Mouse (Mus musculus) erythroblast, embryonic 14.5 days (primary cell): ENCODE results near the gene Serpina10. TPM values are rescaled to one million over a fixed set of nuclear protein-coding genes. Genes with fewer than 3 reads are reported as not detected.
"Not testable (repeated sequence)": the region's sequence is repeated elsewhere in the genome, so short reads cannot be mapped to it uniquely, and the experiment has no call there.

Experiments used
- H3K27me3 ChIP-seq: 2 replicates; pipeline ENCODE4 v1.6.1; 2012; ENCODE audit warnings: inconsistent platforms; ENCODE audit not compliant: control insufficient read depth
- H3K36me3 ChIP-seq: 2 replicates; pipeline ENCODE4 v1.6.1; 2012; ENCODE audit warnings: mild to moderate bottlenecking, inconsistent platforms; ENCODE audit not compliant: control insufficient read depth
- H3K4me1 ChIP-seq: 2 replicates; pipeline ENCODE4 v1.6.1; 2012; ENCODE audit warnings: inconsistent platforms; ENCODE audit not compliant: control insufficient read depth
- H3K4me3 ChIP-seq: replicated peaks from 2 replicates; pipeline ENCODE3; 2012; ENCODE audit warnings: moderate library complexity, mild to moderate bottlenecking, inconsistent platforms
- H3K9me3 ChIP-seq: 2 replicates; pipeline ENCODE4 v1.6.1; 2012; ENCODE audit warnings: low read length, inconsistent platforms, mixed read lengths; ENCODE audit not compliant: control insufficient read depth
- GATA1 ChIP-seq: IDR thresholded peaks from 2 replicates; pipeline ENCODE4 v1.6.1; 2012; ENCODE audit warnings: low read length, inconsistent platforms, mixed read lengths
- TAL1 ChIP-seq: IDR thresholded peaks from 3 replicates; pipeline ENCODE4 v1.6.1; 2012; ENCODE audit warnings: low read length, inconsistent platforms, mixed read lengths
- polyA plus RNA-seq: library from polyadenylated mRNA; stranded (reverse); fragments of >175 nt; gene quantifications from 2 replicates; pipeline ENCODE4 v1.2.3, GENCODE M21; 2012

The Serpina10 gene
- polyA plus RNA-seq, 1 experiment, result not detected

DNA sequence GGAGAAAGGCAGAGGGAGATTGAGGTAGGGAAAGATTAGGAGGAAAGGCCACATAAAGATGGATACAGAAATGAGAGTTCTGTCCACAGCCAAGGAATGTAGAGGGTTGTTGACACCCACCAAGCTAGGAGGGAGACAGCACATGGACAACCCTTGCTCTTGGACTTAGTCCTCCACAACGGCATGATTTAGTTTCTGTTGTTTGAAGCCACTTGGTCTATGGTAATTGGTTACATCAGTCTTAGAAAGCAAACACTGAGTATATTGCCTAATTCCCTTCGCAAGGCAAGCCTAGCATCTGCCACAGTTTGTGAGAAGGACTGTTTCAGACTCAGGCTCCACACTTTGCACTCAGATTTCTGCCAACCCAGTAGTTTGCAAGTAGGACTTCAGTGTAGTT, 4.6 kb upstream of the Serpina10 start:
- no peaks in the 10 kb centered on the region for H3K36me3 ChIP-seq
- TF ChIP-seq TAL1 (no peak), GATA1 (no peak)
- H3K4me1 ChIP-seq, result no peaks in the 10 kb centered on the region
- peaks cover 4% of the 10 kb centered on the region for H3K9me3 ChIP-seq
- H3K27me3 ChIP-seq, result no peaks in the 10 kb centered on the region
- no peak overlapping the region for H3K4me3 ChIP-seq

- Histone ChIP-seq H3K9me3 (peaks cover 11% of the 10 kb centered on the region), H3K27me3 (no peaks in the 10 kb centered on the region), H3K4me3 (no peak overlapping the region), H3K36me3 (no peaks in the 10 kb centered on the region), H3K4me1 (no peaks in the 10 kb centered on the region)
- no peak for TF ChIP-seq TAL1
- no peak for TF ChIP-seq GATA1
Observed at GRCm38 (mm10) chr12:103634430-103634829, 3.2 kb upstream of the Serpina10 start.

DNA sequence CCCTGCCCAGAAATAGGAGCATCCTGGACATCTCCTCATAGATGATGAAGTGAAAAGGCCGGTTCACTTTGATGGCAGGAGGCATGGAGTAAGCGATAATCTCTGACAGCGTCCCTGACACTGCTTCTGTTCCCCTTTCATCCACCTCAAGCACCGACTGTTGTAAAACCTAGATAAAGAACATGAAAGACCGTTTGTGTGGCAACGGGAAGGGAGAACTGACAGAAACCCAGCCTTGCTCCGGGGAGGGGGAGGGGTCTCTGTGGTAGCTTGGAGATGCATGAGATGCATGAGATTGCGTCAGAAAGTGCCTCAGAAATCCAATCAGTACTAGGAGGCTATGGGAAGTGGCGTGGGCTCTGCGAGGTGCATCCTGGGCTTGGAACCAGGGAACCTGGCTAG, 14.4 kb downstream of the Serpina10 start:
- Histone ChIP-seq H3K9me3 (peaks cover 8% of the 10 kb centered on the region), H3K4me1 (no peaks in the 10 kb centered on the region), H3K36me3 (no peaks in the 10 kb centered on the region; the same call in 1 of the 2 replicates), H3K27me3 (no peaks in the 10 kb centered on the region), H3K4me3 (no peak overlapping the region)
- no peak for TF ChIP-seq GATA1

- H3K9me3 ChIP-seq, result peaks cover 8% of the 10 kb centered on the region
- no peak overlapping the region for H3K4me3 ChIP-seq
- no peak for TF ChIP-seq GATA1
- no peak for TF ChIP-seq TAL1
- H3K36me3 ChIP-seq, result no peaks in the 10 kb centered on the region; the same call in 1 of the 2 replicates
- H3K27me3 ChIP-seq, result no peaks in the 10 kb centered on the region
- no peaks in the 10 kb centered on the region for H3K4me1 ChIP-seq
Observed at GRCm38 (mm10) chr12:103615734-103616133, 15.5 kb downstream of the Serpina10 start.

- Histone ChIP-seq H3K36me3 (peaks cover 3% of the 10 kb centered on the region; the same call in 1 of the 2 replicates), H3K9me3 (peaks cover 8% of the 10 kb centered on the region), H3K4me1 (no peaks in the 10 kb centered on the region), H3K4me3 (no peak overlapping the region), H3K27me3 (no peaks in the 10 kb centered on the region)
- TF ChIP-seq TAL1 (no peak), GATA1 (no peak)
Observed at GRCm38 (mm10) chr12:103615141-103615540, 16.1 kb downstream of the Serpina10 start.

- H3K36me3 ChIP-seq, result no peaks in the 10 kb centered on the region
- no peaks in the 10 kb centered on the region for H3K9me3 ChIP-seq
- TF ChIP-seq GATA1, result no peak
- no peak for TF ChIP-seq TAL1
- H3K4me3 ChIP-seq, result no peak overlapping the region
- H3K4me1 ChIP-seq, result no peaks in the 10 kb centered on the region
- H3K27me3 ChIP-seq, result no peaks in the 10 kb centered on the region
Observed at GRCm38 (mm10) chr12:103601839-103602238, 29.4 kb downstream of the Serpina10 start.

GRCm38 (mm10) chr12:103600364-103600763, 30.9 kb downstream of the Serpina10 start:
- TF ChIP-seq GATA1 (no peak), TAL1 (no peak)
- no peaks in the 10 kb centered on the region for H3K27me3 ChIP-seq
- H3K36me3 ChIP-seq, result no peaks in the 10 kb centered on the region
- no peaks in the 10 kb centered on the region for H3K4me1 ChIP-seq
- no peaks in the 10 kb centered on the region for H3K9me3 ChIP-seq
- H3K4me3 ChIP-seq, result no peak overlapping the region

GRCm38 (mm10) chr12:103598411-103598810, 32.8 kb downstream of the Serpina10 start:
- Histone ChIP-seq H3K9me3 (no peaks in the 10 kb centered on the region), H3K4me1 (no peaks in the 10 kb centered on the region), H3K36me3 (no peaks in the 10 kb centered on the region), H3K27me3 (no peaks in the 10 kb centered on the region), H3K4me3 (no peak overlapping the region)
- TF ChIP-seq GATA1, result no peak
- no peak for TF ChIP-seq TAL1

GRCm38 (mm10) chr12:103583771-103584170, 47.5 kb downstream of the Serpina10 start:
- Histone ChIP-seq H3K4me1 (no peaks in the 10 kb centered on the region), H3K9me3 (peaks cover 6% of the 10 kb centered on the region)
- TF ChIP-seq TAL1, result no peak
- no peak for TF ChIP-seq GATA1

GRCm38 (mm10) chr12:103578148-103578547, 53.1 kb downstream of the Serpina10 start:
- not testable (repeated sequence) for H3K4me3 ChIP-seq, H3K36me3 ChIP-seq, H3K27me3 ChIP-seq, H3K4me1 ChIP-seq, H3K9me3 ChIP-seq

More at GRCm38 (mm10) chr12:103583771-103584170, 47.5 kb downstream of the Serpina10 start:
- H3K4me3 ChIP-seq, result no peak overlapping the region
- no peaks in the 10 kb centered on the region for H3K27me3 ChIP-seq
- no peaks in the 10 kb centered on the region; the same call in 1 of the 2 replicates for H3K36me3 ChIP-seq

DNA sequence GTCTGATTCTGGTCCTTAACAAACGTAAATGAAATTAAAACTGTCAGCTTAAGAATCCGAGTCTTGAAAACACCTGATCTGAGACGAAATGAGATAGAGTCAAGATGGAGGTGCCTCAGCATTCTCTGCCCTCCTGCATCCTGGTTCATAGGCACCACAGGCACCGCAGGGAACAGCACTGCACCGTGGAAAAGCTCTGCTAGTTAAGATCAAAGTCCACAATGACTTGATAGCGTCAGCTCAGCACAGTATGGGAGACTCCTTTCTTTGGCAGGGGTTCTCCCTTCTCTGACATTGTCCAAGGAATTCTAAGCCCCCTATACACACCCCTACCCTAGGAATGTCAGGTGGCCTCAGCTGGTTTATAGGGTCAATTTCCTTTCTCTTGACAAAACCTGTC, 61.6 kb downstream of the Serpina10 start:
- H3K4me1 ChIP-seq, result no peaks in the 10 kb centered on the region
- H3K4me3 ChIP-seq, result no peak overlapping the region
- no peaks in the 10 kb centered on the region for H3K9me3 ChIP-seq
- H3K36me3 ChIP-seq, result no peaks in the 10 kb centered on the region
- H3K27me3 ChIP-seq, result no peaks in the 10 kb centered on the region
- TF ChIP-seq GATA1, result no peak
- no peak for TF ChIP-seq TAL1
